Mouse (Mus musculus): Measurements from ENCODE around the gene Slc17a7.

GRCm38 (mm10) chr7:45176356-45176755 lies 12.6 kb downstream of the Slc17a7 start:
- no peak for TF ChIP-seq CTCF (IDR thresholded peaks at IDR 0.05; ENCODE audit: low read depth)
- no peak for TF ChIP-seq EP300 (IDR thresholded peaks at IDR 0.05; ENCODE audit: low read depth)

All from liver, postnatal 0 days (tissue).